27 mouse cellular contexts compared by ENCODE assay signal in genomic region chr2:105726657-105727056, GRCm38 (mm10). TPM values are rescaled to one million over a fixed set of nuclear protein-coding genes. Genes with fewer than 3 reads are reported as not detected.
DNase-seq lines count a peak whose midpoint lies in the region; ATAC-seq and TF ChIP-seq lines count a peak whose summit lies in the region.
"Had no signal": no experiment of that assay in that cellular context is flagged by ENCODE, and none has a peak within 500 bp of the region (broad histone marks: within the 10 kb centered on the region; RNA-seq: fewer than 3 reads in every experiment).

No protein-coding gene starts in this region.

- H3K4me3 ChIP-seq in forebrain, embryonic 12.5 days (replicated peaks) = no peak overlapping the region
- H3K4me3 ChIP-seq in forebrain, postnatal 0 days (ENCODE audit: low read depth, low read length) = no peak overlapping the region
- H3K4me3 ChIP-seq in midbrain, embryonic 12.5 days = no peak overlapping the region
- no peak overlapping the region for H3K4me3 ChIP-seq in midbrain, embryonic 15.5 days
- H3K4me3 ChIP-seq: embryonic facial prominence, embryonic 12.5 days; embryonic facial prominence, embryonic 15.5 days; forebrain, embryonic 15.5 days; gastrocnemius, adult 2 months; hindbrain, embryonic 12.5 days; hindbrain, embryonic 15.5 days had no signal

- H3K9ac ChIP-seq in forebrain, embryonic 12.5 days = no peak overlapping the region
- no peak overlapping the region for H3K9ac ChIP-seq in forebrain, postnatal 0 days
- no peak overlapping the region for H3K9ac ChIP-seq in midbrain, embryonic 12.5 days (replicated peaks)
- H3K9ac ChIP-seq in midbrain, embryonic 15.5 days = no peak overlapping the region
- H3K9ac ChIP-seq: embryonic facial prominence, embryonic 12.5 days; embryonic facial prominence, embryonic 15.5 days; forebrain, embryonic 15.5 days; hindbrain, embryonic 12.5 days; hindbrain, embryonic 15.5 days had no signal

- peak; percentile 58; the same call in 1 of the 2 replicates for ATAC-seq in forebrain, embryonic 12.5 days (ENCODE audit: low FRiP score)
- ATAC-seq in forebrain, postnatal 0 days = no peak
- 0 out of 2 replicates have a peak, but pooled peaks have one; percentile 38 for ATAC-seq in midbrain, embryonic 12.5 days (ENCODE audit: low FRiP score, low read depth)
- ATAC-seq in midbrain, embryonic 15.5 days (replicated peaks) = no peak
- ATAC-seq: CD4-positive, CD25-positive, alpha-beta regulatory T cell, adult 4 months; forebrain, embryonic 15.5 days had no signal

- H3K36me3 ChIP-seq in forebrain, embryonic 12.5 days (replicated peaks) = no peaks in the 10 kb centered on the region
- H3K36me3 ChIP-seq in forebrain, postnatal 0 days (ENCODE audit: insufficient read depth) = no peaks in the 10 kb centered on the region
- H3K36me3 ChIP-seq in midbrain, embryonic 12.5 days = no peaks in the 10 kb centered on the region
- no peaks in the 10 kb centered on the region for H3K36me3 ChIP-seq in midbrain, embryonic 15.5 days (replicated peaks)
- H3K36me3 ChIP-seq: embryonic facial prominence, embryonic 12.5 days; embryonic facial prominence, embryonic 15.5 days; forebrain, embryonic 15.5 days; hindbrain, embryonic 12.5 days; hindbrain, embryonic 15.5 days had no signal

- no peaks in the 10 kb centered on the region for H3K9me3 ChIP-seq in forebrain, embryonic 12.5 days
- no peaks in the 10 kb centered on the region for H3K9me3 ChIP-seq in forebrain, postnatal 0 days (ENCODE audit: low read length)
- H3K9me3 ChIP-seq in midbrain, embryonic 12.5 days = no peaks in the 10 kb centered on the region
- H3K9me3 ChIP-seq in midbrain, embryonic 15.5 days = no peaks in the 10 kb centered on the region
- H3K9me3 ChIP-seq: embryonic facial prominence, embryonic 12.5 days; embryonic facial prominence, embryonic 15.5 days; forebrain, embryonic 15.5 days; hindbrain, embryonic 12.5 days; hindbrain, embryonic 15.5 days had no signal

- no peaks in the 10 kb centered on the region for H3K4me1 ChIP-seq in forebrain, embryonic 12.5 days
- H3K4me1 ChIP-seq in forebrain, postnatal 0 days (ENCODE audit: insufficient read depth) = no peaks in the 10 kb centered on the region
- no peaks in the 10 kb centered on the region; the same call in 1 of the 2 replicates for H3K4me1 ChIP-seq in midbrain, embryonic 12.5 days
- no peaks in the 10 kb centered on the region for H3K4me1 ChIP-seq in midbrain, embryonic 15.5 days
- H3K4me1 ChIP-seq: embryonic facial prominence, embryonic 12.5 days; embryonic facial prominence, embryonic 15.5 days; hindbrain, embryonic 12.5 days; hindbrain, embryonic 15.5 days had no signal

- WGBS in forebrain, embryonic 12.5 days = 46% methylated on average over 9 of the region's 9 CpGs
- 52% methylated on average over 9 of the region's 9 CpGs for WGBS in forebrain, postnatal 0 days
- WGBS in midbrain, embryonic 12.5 days = 72% methylated on average over 9 of the region's 9 CpGs
- WGBS in midbrain, embryonic 15.5 days = 66% methylated on average over 9 of the region's 9 CpGs

- no peak overlapping the region for H3K4me2 ChIP-seq in forebrain, embryonic 12.5 days
- H3K4me2 ChIP-seq in forebrain, postnatal 0 days (ENCODE audit: low read depth) = no peak overlapping the region
- H3K4me2 ChIP-seq in midbrain, embryonic 12.5 days (replicated peaks) = no peak overlapping the region
- no peak overlapping the region for H3K4me2 ChIP-seq in midbrain, embryonic 15.5 days
- H3K4me2 ChIP-seq: embryonic facial prominence, embryonic 12.5 days; embryonic facial prominence, embryonic 15.5 days; forebrain, embryonic 15.5 days; heart, embryonic 11.5 days; hindbrain, embryonic 12.5 days; hindbrain, embryonic 15.5 days had no signal

- no peak for TF ChIP-seq CTCF in forebrain, postnatal 0 days (IDR thresholded peaks at IDR 0.05; ENCODE audit: low read depth)
- TF ChIP-seq CTCF in brain, embryonic 14.5 days (IDR thresholded peaks at IDR 0.05; ENCODE audit: borderline replicate concordance, extremely low read depth, insufficient read depth, insufficient read length) = no peak

- no peak for DNase-seq in forebrain, postnatal 0 days
- peak; percentile 61 for DNase-seq in brain, embryonic 14.5 days (ENCODE audit: low read depth)
- DNase-seq in urinary bladder, postnatal 10 days (ENCODE audit: low spot score) = no peak
- DNase-seq: adrenal gland, adult 2 months; adrenal gland, postnatal 14 days; cerebellum, adult 11-12 months; cerebellum, adult 8-10 months; cerebellum, postnatal 10 days; cerebellum, postnatal 36 days; embryo, embryonic 11 days; gastrocnemius, adult 2 months; gastrocnemius, postnatal 14 days; heart, adult 11 months had no signal

- TF ChIP-seq POLR2A in brain, embryonic 14.5 days (IDR thresholded peaks at IDR 0.05; ENCODE audit: borderline replicate concordance, extremely low read depth, insufficient read depth, insufficient read length, poor library complexity, severe bottlenecking) = no peak

- H3K27ac ChIP-seq in forebrain, embryonic 12.5 days = no peak overlapping the region
- no peak overlapping the region for H3K27ac ChIP-seq in forebrain, postnatal 0 days (ENCODE audit: low read depth, low read length)
- H3K27ac ChIP-seq in midbrain, embryonic 12.5 days (replicated peaks) = no peak overlapping the region
- H3K27ac ChIP-seq in midbrain, embryonic 15.5 days = no peak overlapping the region
- H3K27ac ChIP-seq: embryonic facial prominence, embryonic 12.5 days; embryonic facial prominence, embryonic 15.5 days; forebrain, embryonic 15.5 days; gastrocnemius, adult 2 months; hindbrain, embryonic 12.5 days; hindbrain, embryonic 15.5 days had no signal

- peaks cover 21% of the 10 kb centered on the region for H3K27me3 ChIP-seq in forebrain, embryonic 12.5 days
- H3K27me3 ChIP-seq in forebrain, postnatal 0 days (ENCODE audit: insufficient read depth, low read length) = no peaks in the 10 kb centered on the region
- H3K27me3 ChIP-seq in midbrain, embryonic 12.5 days = peaks cover 26% of the 10 kb centered on the region
- H3K27me3 ChIP-seq in midbrain, embryonic 15.5 days (replicated peaks) = peaks cover 16% of the 10 kb centered on the region
- H3K27me3 ChIP-seq: embryonic facial prominence, embryonic 12.5 days; embryonic facial prominence, embryonic 15.5 days; hindbrain, embryonic 12.5 days; hindbrain, embryonic 15.5 days had no signal

RNA-seq across cellular contexts. Expression of gene Pax6, which starts 58.0 kb away (rescaled TPM):
- polyA plus RNA-seq in forebrain, embryonic 12.5 days (2016; fragmentation: Nextera tagmentation; extraction: Ambion mirVana) = 110 and 111 TPM in 2 replicates
- total RNA-seq in forebrain, postnatal 0 days (2014; rRNA removed) = 19.0 and 32.9 TPM in 2 replicates
- polyA plus RNA-seq in forebrain, postnatal 0 days (2015; fragmentation: Nextera tagmentation; extraction: Ambion mirVana) = 14.6 and 19.0 TPM in 2 replicates
- 21.5 and 74.8 TPM in 2 replicates for polyA plus RNA-seq in midbrain, embryonic 12.5 days (2016; fragmentation: Nextera tagmentation; extraction: Ambion mirVana)
- 22.5 and 23.3 TPM in 2 replicates for polyA plus RNA-seq in midbrain, embryonic 15.5 days (2015; fragmentation: Nextera tagmentation; extraction: Ambion mirVana)
- 63.3 and 76.2 TPM in 2 replicates for polyA plus RNA-seq in brain, embryonic 14.5 days (2012; rRNA removed)
- total RNA-seq: adrenal gland, adult 2 months; adrenal gland, postnatal 14 days; gastrocnemius, adult 2 months; gastrocnemius, postnatal 4 days; heart, adult 8-10 months; heart, postnatal 25 days; hematopoietic stem cell, adult 5-6 weeks had no signal
- polyA plus RNA-seq: adrenal gland, adult 2 months had no signal

Comparison
In these comparisons a context has a peak if more than half of its experiments do, and no peak if none do; other contexts are left out.
1. ATAC-seq: peak in forebrain, embryonic 12.5 days (single experiment) and midbrain, embryonic 12.5 days (single experiment); none in forebrain, postnatal 0 days (single experiment) and midbrain, embryonic 15.5 days (single experiment).